Mouse (Mus musculus) midbrain, embryonic 10.5 days (tissue): ENCODE data around the gene Arid1b. TPM values are rescaled to one million over a fixed set of nuclear protein-coding genes. Genes with fewer than 3 reads are reported as not detected.

Source experiments
- DNase-seq: peaks from one replicate; pipeline ENCODE4 v3.0.0-alpha.2; 2017; ENCODE audit warnings: low spot score
- H3K27ac ChIP-seq: fragments of 300-500 bp; sonication (generic); replicated peaks from 2 replicates; pipeline ENCODE4 v1.5.1; 2016; ENCODE audit warnings: mild to moderate bottlenecking
- H3K27me3 ChIP-seq: fragments of 300-500 bp; sonication (generic); 2 replicates; pipeline ENCODE4 v1.6.1; 2016; ENCODE audit warnings: low read depth, mild to moderate bottlenecking; ENCODE audit not compliant: poor library complexity, severe bottlenecking
- H3K36me3 ChIP-seq: fragments of 300-500 bp; sonication (generic); 2 replicates; pipeline ENCODE4 v1.6.1; 2016; ENCODE audit warnings: mild to moderate bottlenecking, moderate library complexity
- H3K4me1 ChIP-seq: fragments of 300-500 bp; sonication (generic); 2 replicates; pipeline ENCODE4 v1.6.1; 2016
- H3K4me3 ChIP-seq: fragments of 300-500 bp; sonication (generic); 2 replicates; pipeline ENCODE4 v1.5.1; 2016; ENCODE audit warnings: mild to moderate bottlenecking, moderate library complexity
- H3K9me3 ChIP-seq: fragments of 300-500 bp; sonication (generic); replicated peaks from 2 replicates; pipeline ENCODE4 v1.6.1; 2016; ENCODE audit warnings: mild to moderate bottlenecking
- WGBS: fragments of 180-500 bp; shearing (Covaris S2); methylation state at CpG from one replicate; pipeline ENCODE4 v1.1.7; 2016; 5-methylcytosine and 5-hydroxymethylcytosine counted together
- polyA plus RNA-seq: library from polyadenylated mRNA; unstranded; fragments of >200 nt; fragmentation: Nextera tagmentation; extraction: Ambion mirVana; gene quantifications from 2 replicates; pipeline ENCODE4 v1.2.1, GENCODE M21; 2016

The Arid1b gene
- polyA plus RNA-seq, 1 experiment from 2014 or later: 8.9 TPM

GRCm38 (mm10) chr17:5201859-5202598 is 207.9 kb downstream of the Arid1b start:
- no peak overlapping the region for H3K27ac ChIP-seq
- no peak overlapping the region for H3K4me3 ChIP-seq
- no peaks in the 10 kb centered on the region for H3K9me3 ChIP-seq
- peak; percentile 41 for DNase-seq
- no peaks in the 10 kb centered on the region for H3K36me3 ChIP-seq
- H3K27me3 ChIP-seq: no peaks in the 10 kb centered on the region
- H3K4me1 ChIP-seq: 0 out of 2 replicates have a peak, but pooled peaks cover 7% of the 10 kb centered on the region
- 89% methylated on average over 6 of the region's 6 CpGs for WGBS

GRCm38 (mm10) chr17:5202756-5203155 is 208.6 kb downstream of the Arid1b start:
- DNase-seq: no peak
- no peaks in the 10 kb centered on the region for H3K9me3 ChIP-seq
- no peaks in the 10 kb centered on the region for H3K27me3 ChIP-seq
- H3K4me1 ChIP-seq: 0 out of 2 replicates have a peak, but pooled peaks cover 5% of the 10 kb centered on the region
- no peaks in the 10 kb centered on the region for H3K36me3 ChIP-seq
- H3K4me3 ChIP-seq: no peak overlapping the region
- 95% methylated on average over 5 of the region's 5 CpGs for WGBS
- no peak overlapping the region for H3K27ac ChIP-seq

DNA sequence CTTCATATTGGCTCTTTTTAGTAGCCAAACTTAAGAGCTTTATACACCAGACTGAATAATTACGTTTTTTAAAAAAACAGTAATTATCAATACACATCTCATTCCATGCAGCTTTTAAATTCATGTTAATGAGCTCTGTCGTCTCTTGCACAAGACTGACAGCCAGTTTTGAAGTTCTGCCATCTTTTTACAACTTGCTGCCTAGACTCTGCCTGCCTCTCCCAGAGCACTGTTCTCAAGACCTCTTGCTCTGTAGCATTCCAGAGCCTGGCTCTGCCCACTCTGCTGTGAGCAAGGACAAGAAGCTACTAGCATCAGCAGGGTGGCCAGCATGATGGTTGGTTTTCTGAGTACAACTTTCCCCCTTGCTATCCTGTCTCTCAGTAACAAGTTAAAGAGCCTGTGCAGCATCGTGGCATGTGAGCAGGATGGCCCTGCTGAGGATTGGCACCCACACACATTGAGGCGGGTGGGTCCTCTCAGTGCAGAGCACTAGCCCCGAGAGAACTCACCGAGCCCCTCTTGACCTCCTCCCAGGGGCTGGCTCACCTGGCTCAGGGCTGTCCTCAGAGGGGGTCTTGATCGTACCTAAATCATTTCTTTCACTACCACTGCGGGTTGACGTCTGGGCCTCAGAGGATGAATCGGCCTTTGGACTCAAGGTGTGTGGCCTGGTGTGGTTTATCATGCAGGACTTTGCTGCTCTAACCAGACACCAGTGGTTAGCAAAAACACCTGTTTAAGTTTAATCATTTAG is 209.4 kb downstream of the Arid1b start:
- Histone ChIP-seq H3K27ac (no peak overlapping the region), H3K4me3 (no peak overlapping the region), H3K4me1 (no peaks in the 10 kb centered on the region), H3K36me3 (no peaks in the 10 kb centered on the region), H3K27me3 (no peaks in the 10 kb centered on the region), H3K9me3 (no peaks in the 10 kb centered on the region)
- DNase-seq: no peak
- WGBS: 91% methylated on average over 10 of the region's 10 CpGs

DNA sequence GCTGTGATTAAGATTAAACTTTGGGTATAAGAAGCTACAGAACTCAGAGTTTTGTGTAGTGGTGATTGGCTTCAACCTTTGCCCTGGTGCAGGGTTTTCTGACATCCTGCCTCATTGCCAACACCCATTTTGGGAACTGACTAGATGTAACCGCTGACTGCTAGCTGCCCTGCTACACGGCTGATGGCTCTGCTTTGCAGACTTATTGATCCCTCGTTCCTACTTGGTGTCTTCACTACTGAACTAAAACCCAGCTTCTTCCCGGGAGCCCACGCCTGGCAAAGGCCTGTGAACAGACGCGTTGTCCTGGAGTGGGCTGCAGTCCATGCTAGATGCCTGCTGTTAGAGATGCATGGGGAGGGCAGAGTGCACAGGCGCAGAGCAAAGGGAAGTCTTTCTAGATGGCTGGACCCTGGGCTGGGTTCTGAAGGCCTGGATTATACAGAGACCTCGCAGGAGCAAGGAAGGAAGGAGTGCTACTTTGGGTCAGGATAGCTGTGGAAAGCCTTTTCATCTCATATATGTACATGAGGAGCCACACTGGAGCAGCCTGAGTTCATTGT is 210.1 kb downstream of the Arid1b start:
- no peaks in the 10 kb centered on the region for H3K27me3 ChIP-seq
- WGBS: 90% methylated on average over 9 of the region's 9 CpGs
- no peak overlapping the region for H3K27ac ChIP-seq

GRCm38 (mm10) chr17:5205163-5205581 is 211.0 kb downstream of the Arid1b start:
- Histone ChIP-seq H3K9me3 (no peaks in the 10 kb centered on the region), H3K4me1 (no peaks in the 10 kb centered on the region), H3K27ac (no peak overlapping the region), H3K27me3 (no peaks in the 10 kb centered on the region), H3K4me3 (no peak overlapping the region), H3K36me3 (no peaks in the 10 kb centered on the region)
- no peak for DNase-seq
- 93% methylated on average over 7 of the region's 7 CpGs for WGBS

More for the DNA sequence above, 210.1 kb downstream of the Arid1b start:
- no peak for DNase-seq
- H3K36me3 ChIP-seq: no peaks in the 10 kb centered on the region
- H3K4me1 ChIP-seq: no peaks in the 10 kb centered on the region
- no peaks in the 10 kb centered on the region for H3K9me3 ChIP-seq
- no peak overlapping the region for H3K4me3 ChIP-seq

DNA sequence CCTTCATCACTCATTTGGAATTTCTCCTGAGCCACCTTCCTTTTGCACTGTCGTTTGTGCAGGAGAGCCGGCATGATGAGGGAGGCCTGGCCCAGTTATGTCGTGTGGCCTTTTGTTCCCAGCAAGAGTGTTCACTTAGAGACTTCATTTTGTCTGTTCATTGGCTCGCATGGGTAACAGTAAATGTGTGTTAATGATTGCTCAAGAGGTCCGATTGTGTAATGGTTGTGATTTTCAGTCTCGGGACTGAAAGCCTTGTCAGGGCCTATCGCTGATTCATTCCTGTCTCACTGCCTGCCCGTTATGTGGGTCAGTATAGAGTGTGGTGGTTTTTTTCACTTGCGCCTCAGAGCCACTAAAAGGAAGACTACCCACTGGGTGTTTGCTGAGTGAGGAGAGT is 212.6 kb downstream of the Arid1b start:
- Histone ChIP-seq H3K9me3 (no peaks in the 10 kb centered on the region), H3K27ac (no peak overlapping the region), H3K4me1 (no peaks in the 10 kb centered on the region), H3K36me3 (no peaks in the 10 kb centered on the region), H3K27me3 (no peaks in the 10 kb centered on the region), H3K4me3 (no peak overlapping the region)
- DNase-seq: no peak
- WGBS: 88% methylated on average over 9 of the region's 9 CpGs

- no peaks in the 10 kb centered on the region for H3K36me3 ChIP-seq
- no peaks in the 10 kb centered on the region for H3K27me3 ChIP-seq
- H3K4me1 ChIP-seq: peaks cover 11% of the 10 kb centered on the region
- WGBS: 91% methylated on average over 8 of the region's 8 CpGs
- H3K27ac ChIP-seq: no peak overlapping the region
- no peaks in the 10 kb centered on the region for H3K9me3 ChIP-seq
- no peak for DNase-seq
- no peak overlapping the region for H3K4me3 ChIP-seq
These were observed 213.7 kb downstream of the Arid1b start for GRCm38 (mm10) chr17:5207881-5208280.

DNA sequence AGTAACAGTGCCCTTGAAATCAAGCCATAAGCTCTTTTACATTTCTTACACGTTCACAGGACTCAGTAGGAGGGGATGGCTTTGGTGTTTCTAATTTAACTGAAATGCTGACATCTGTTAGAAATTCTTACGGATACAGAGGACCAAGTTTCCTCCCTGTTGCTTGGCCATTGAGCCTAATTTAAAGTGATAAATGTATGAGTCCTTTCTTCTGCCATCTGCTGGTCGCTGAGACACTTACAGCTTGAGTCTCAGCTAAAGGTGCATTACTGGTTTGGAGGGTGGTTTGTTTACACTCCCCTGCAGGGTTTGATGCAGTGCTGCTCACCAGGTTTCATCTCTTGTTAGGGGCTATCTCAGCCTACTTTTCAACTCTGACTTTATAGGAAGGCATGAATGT is 214.2 kb downstream of the Arid1b start:
- no peaks in the 10 kb centered on the region for H3K36me3 ChIP-seq
- H3K4me3 ChIP-seq: no peak overlapping the region
- 45% methylated on average over 3 of the region's 3 CpGs for WGBS
- DNase-seq: no peak
- peaks cover 16% of the 10 kb centered on the region for H3K4me1 ChIP-seq
- no peak overlapping the region for H3K27ac ChIP-seq
- no peaks in the 10 kb centered on the region for H3K27me3 ChIP-seq
- no peaks in the 10 kb centered on the region for H3K9me3 ChIP-seq

GRCm38 (mm10) chr17:5209076-5209475 is 214.9 kb downstream of the Arid1b start:
- Histone ChIP-seq H3K27me3 (no peaks in the 10 kb centered on the region), H3K4me3 (no peak overlapping the region), H3K4me1 (peaks cover 17% of the 10 kb centered on the region), H3K9me3 (no peaks in the 10 kb centered on the region), H3K36me3 (no peaks in the 10 kb centered on the region), H3K27ac (no peak overlapping the region)
- WGBS: 100% methylated on average over 1 of the region's 1 CpGs
- no peak for DNase-seq

GRCm38 (mm10) chr17:5210101-5210727 is 216.1 kb downstream of the Arid1b start:
- DNase-seq: no peak
- Histone ChIP-seq H3K27me3 (no peaks in the 10 kb centered on the region), H3K27ac (no peak overlapping the region), H3K9me3 (no peaks in the 10 kb centered on the region), H3K36me3 (no peaks in the 10 kb centered on the region), H3K4me3 (no peak overlapping the region), H3K4me1 (peaks cover 17% of the 10 kb centered on the region)
- 92% methylated on average over 6 of the region's 6 CpGs for WGBS

DNA sequence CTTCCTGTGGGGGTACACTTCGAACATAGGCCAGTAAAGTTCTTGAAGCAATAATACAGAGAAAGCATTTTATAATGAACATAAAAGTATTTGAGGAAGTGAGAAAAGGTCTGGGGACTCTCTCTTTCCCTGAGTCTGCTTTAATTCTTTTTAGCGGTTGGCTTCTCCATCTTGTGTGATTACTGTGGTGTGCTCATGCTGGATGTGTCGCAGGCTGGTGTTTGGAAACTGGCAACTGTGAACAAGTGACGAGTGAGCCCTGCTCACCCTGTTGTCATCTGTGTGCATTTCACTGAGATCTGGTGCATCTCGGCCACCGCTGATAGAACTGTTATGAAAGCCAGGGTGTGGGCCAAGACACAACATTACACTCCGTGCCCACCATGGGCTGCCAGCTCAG is 216.8 kb downstream of the Arid1b start:
- Histone ChIP-seq H3K27ac (no peak overlapping the region), H3K4me3 (no peak overlapping the region), H3K4me1 (peaks cover 17% of the 10 kb centered on the region), H3K9me3 (no peaks in the 10 kb centered on the region), H3K27me3 (no peaks in the 10 kb centered on the region), H3K36me3 (no peaks in the 10 kb centered on the region)
- 96% methylated on average over 7 of the region's 7 CpGs for WGBS
- DNase-seq: no peak

- H3K4me3 ChIP-seq: no peak overlapping the region
- no peaks in the 10 kb centered on the region for H3K9me3 ChIP-seq
- no peaks in the 10 kb centered on the region for H3K36me3 ChIP-seq
- H3K27me3 ChIP-seq: no peaks in the 10 kb centered on the region
- no peak for DNase-seq
- H3K4me1 ChIP-seq: peaks cover 22% of the 10 kb centered on the region
- no peak overlapping the region for H3K27ac ChIP-seq
- 89% methylated on average over 12 of the region's 12 CpGs for WGBS
These were observed 218.0 kb downstream of the Arid1b start for GRCm38 (mm10) chr17:5212166-5212565.
